Mouse (Mus musculus) cerebellum, postnatal 14 days (tissue): ENCODE results near the gene Gprin3.
"Not testable (repeated sequence)": the region's sequence is repeated elsewhere in the genome, so short reads cannot be mapped to it uniquely, and the experiment has no call there.

Experiments
- DNase-seq, 2 experiments: peaks; one replicate each; pipeline ENCODE4 v3.0.0; 2021; ENCODE audit warnings: mixed read lengths in 2 of 2

Gene Gprin3

GRCm38 (mm10) chr6:59341146-59341545 is 84.9 kb downstream of the Gprin3 start:
- no peak for DNase-seq

GRCm38 (mm10) chr6:59328297-59328696 is 97.8 kb downstream of the Gprin3 start:
- peak; percentile 94 to 97 for DNase-seq

- DNase-seq: no peak
Measured at GRCm38 (mm10) chr6:59315868-59316267, 110.2 kb downstream of the Gprin3 start.

GRCm38 (mm10) chr6:59315090-59315489 is 111.0 kb downstream of the Gprin3 start:
- DNase-seq: no peak

- DNase-seq: no peak
Measured at GRCm38 (mm10) chr6:59313162-59313561, 112.9 kb downstream of the Gprin3 start.

GRCm38 (mm10) chr6:59311241-59311640 is 114.9 kb downstream of the Gprin3 start:
- no peak for DNase-seq

GRCm38 (mm10) chr6:59304235-59304942 is 121.7 kb downstream of the Gprin3 start:
- DNase-seq: not testable (repeated sequence)

GRCm38 (mm10) chr6:59303031-59303430 is 123.1 kb downstream of the Gprin3 start:
- peak; percentile 40 to 69 for DNase-seq
